Mouse (Mus musculus) ES-E14 (cell line): ENCODE measurements at regions not wholly inside any gene's neighbourhood (a gene's known extent, or its start where the extent isn't known, plus 50 kb on each side); places are given as distances from the start of the nearest gene placed in this dataset.

Source experiments
- DNase-seq: peaks from one replicate; pipeline ENCODE4 v3.0.0-alpha.2; 2013; ENCODE audit warnings: low read depth, low spot score
- H3K27ac ChIP-seq: 2 replicates; pipeline ENCODE4 v1.5.1; 2012; ENCODE audit warnings: low read depth, mild to moderate bottlenecking, low read length, moderate library complexity, mixed read lengths; ENCODE audit not compliant: poor library complexity, insufficient read depth, severe bottlenecking
- H3K36me3 ChIP-seq: 2 replicates; pipeline ENCODE4 v1.6.1; 2012; ENCODE audit warnings: mild to moderate bottlenecking, low read length, moderate library complexity, mixed read lengths; ENCODE audit not compliant: control insufficient read depth, poor library complexity, insufficient read depth, severe bottlenecking
- H3K4me1 ChIP-seq, 2 experiments: fragments of 150-350 bp in 1 of 2; sonication (generic) in 1 of 2; 2 replicates each; pipeline ENCODE4 v1.6.1; 2012; ENCODE audit warnings: low read length in 2 of 2, mild to moderate bottlenecking in 1 of 2, mixed read lengths in 1 of 2; ENCODE audit not compliant: control insufficient read depth in 2 of 2, insufficient read depth in 2 of 2, poor library complexity in 1 of 2
- H3K4me3 ChIP-seq, 2 experiments: fragments of 150-350 bp in 1 of 2; sonication (generic) in 1 of 2; 2 replicates each; pipeline ENCODE4 v1.5.1; 2012; ENCODE audit warnings: low read length in 2 of 2, low read depth in 1 of 2, mild to moderate bottlenecking in 1 of 2, mixed read lengths in 1 of 2; ENCODE audit not compliant: insufficient read depth in 1 of 2, poor library complexity in 1 of 2, severe bottlenecking in 1 of 2
- H3K9ac ChIP-seq: 2 replicates; pipeline ENCODE4 v1.6.1; 2012; ENCODE audit warnings: low read depth, mild to moderate bottlenecking, low read length, mixed read lengths; ENCODE audit not compliant: poor library complexity, insufficient read depth, severe bottlenecking
- H3K9me3 ChIP-seq: fragments of 150-350 bp; sonication (generic); 2 replicates; pipeline ENCODE4 v1.6.1; 2012; ENCODE audit warnings: low read depth, mild to moderate bottlenecking, low read length; ENCODE audit not compliant: control insufficient read depth, insufficient read depth
- CHD2 ChIP-seq: IDR thresholded peaks from 2 replicates; pipeline ENCODE4 v1.6.1; 2014; ENCODE audit warnings: mild to moderate bottlenecking, low read depth, low read length, inconsistent platforms
- HCFC1 ChIP-seq: IDR thresholded peaks from 2 replicates; pipeline ENCODE4 v1.6.1; 2012; ENCODE audit warnings: low read length, inconsistent platforms, borderline replicate concordance; ENCODE audit not compliant: insufficient read depth
- MAFK ChIP-seq: IDR thresholded peaks from 2 replicates; pipeline ENCODE4 v1.6.1; 2014; ENCODE audit warnings: mild to moderate bottlenecking, low read depth, low read length, inconsistent platforms; ENCODE audit not compliant: insufficient read depth
- ZC3H11A ChIP-seq: IDR thresholded peaks from 2 replicates; pipeline ENCODE4 v1.6.1; 2012; ENCODE audit warnings: low read depth, mild to moderate bottlenecking, inconsistent platforms, low read length, borderline replicate concordance
- ZNF384 ChIP-seq: IDR thresholded peaks from 2 replicates; pipeline ENCODE4 v1.6.1; 2012; ENCODE audit warnings: low read depth, low read length, inconsistent platforms
- in situ Hi-C, 2 experiments: fragments of 600-800 bp; cut with MboI; formaldehyde crosslinking; loops; one replicate each; pipeline ENCODE4 v1.15.1; 2025; ENCODE audit warnings: low sequenced_read_pairs in 2 of 2, inconsistent platforms in 1 of 2; ENCODE audit not compliant: unreplicated experiment in 2 of 2

- H3K36me3 ChIP-seq: no peaks in the 10 kb centered on the region
- H3K4me3 ChIP-seq: no peak overlapping the region
- TF ChIP-seq HCFC1 (no peak), ZC3H11A (no peak), MAFK (no peak), ZNF384 (no peak), CHD2 (no peak)
- no peak for DNase-seq
- in situ Hi-C loops: no loop called here
- no peaks in the 10 kb centered on the region for H3K9me3 ChIP-seq
- H3K4me1 ChIP-seq: no peaks in the 10 kb centered on the region
- no peak overlapping the region for H3K9ac ChIP-seq
- no peak overlapping the region for H3K27ac ChIP-seq
These were observed 65.9 kb upstream of the Plpp4 start for GRCm38 (mm10) chr7:129190933-129191332.

GRCm38 (mm10) chr7:129207029-129207428, 49.8 kb upstream of the Plpp4 start:
- no peak overlapping the region for H3K27ac ChIP-seq
- H3K4me3 ChIP-seq: no peak overlapping the region
- no peak for DNase-seq
- no peaks in the 10 kb centered on the region for H3K4me1 ChIP-seq
- no peak overlapping the region for H3K9ac ChIP-seq
- no peaks in the 10 kb centered on the region for H3K36me3 ChIP-seq
- H3K9me3 ChIP-seq: no peaks in the 10 kb centered on the region
- in situ Hi-C loops: no loop called here
- TF ChIP-seq HCFC1 (no peak), ZC3H11A (no peak), CHD2 (no peak), MAFK (no peak), ZNF384 (no peak)
